Mouse (Mus musculus) olfactory bulb, adult 2 months (tissue): ENCODE results near the gene Egr2.

Experiments
- CTCF ChIP-seq: fragments of 200-500 bp; IDR thresholded peaks from 2 replicates; pipeline ENCODE4 v1.5.1; 2012; ENCODE audit warnings: low read depth, mild to moderate bottlenecking, low read length, moderate library complexity; ENCODE audit not compliant: insufficient read depth
- POLR2A ChIP-seq: fragments of 200-500 bp; IDR thresholded peaks from 2 replicates; pipeline ENCODE4 v1.6.1; 2012; ENCODE audit warnings: mild to moderate bottlenecking, low read depth, low read length, moderate library complexity; ENCODE audit not compliant: insufficient read depth

- TF ChIP-seq POLR2A (no peak), CTCF (no peak)
Measured at GRCm38 (mm10) chr10:67518733-67519132, 16.5 kb upstream of the Egr2 start.
